Mouse (Mus musculus) heart, postnatal 0 days (tissue): Measurements from ENCODE around the gene Ntpcr. TPM values are rescaled to one million over a fixed set of nuclear protein-coding genes. Genes with fewer than 3 reads are reported as not detected.

Experiments used
- ATAC-seq: fragments of 200-750 bp; cut with Nextera tagmentation; 2 replicates; pipeline ENCODE4 v1.8.0; 2017; ENCODE audit warnings: low read depth, moderate number of reproducible peaks, moderate library complexity; ENCODE audit not compliant: insufficient read depth
- DNase-seq: peaks from one replicate; pipeline ENCODE4 v3.0.0-alpha.2; 2016; ENCODE audit warnings: low spot score
- H3K27ac ChIP-seq: fragments of 300-500 bp; sonication (generic); 2 replicates; pipeline ENCODE4 v1.5.1; 2014; ENCODE audit warnings: low read depth, mild to moderate bottlenecking
- H3K27me3 ChIP-seq: fragments of 300-500 bp; sonication (generic); 2 replicates; pipeline ENCODE4 v1.6.1; 2014; ENCODE audit warnings: low read length, mixed read lengths; ENCODE audit not compliant: control insufficient read depth, insufficient read depth
- H3K36me3 ChIP-seq: fragments of 300-500 bp; sonication (generic); replicated peaks from 2 replicates; pipeline ENCODE4 v1.6.1; 2014; ENCODE audit warnings: low read length, mixed read lengths; ENCODE audit not compliant: control insufficient read depth, insufficient read depth
- H3K4me1 ChIP-seq: fragments of 300-500 bp; sonication (generic); 2 replicates; pipeline ENCODE4 v1.6.1; 2014; ENCODE audit warnings: antibody characterized with exemption; ENCODE audit not compliant: control insufficient read depth, insufficient read depth
- H3K4me2 ChIP-seq: fragments of 300-500 bp; sonication (generic); 2 replicates; pipeline ENCODE4 v1.6.1; 2014; ENCODE audit warnings: low read depth, mild to moderate bottlenecking, low read length, moderate library complexity
- H3K4me3 ChIP-seq: fragments of 300-500 bp; sonication (generic); 2 replicates; pipeline ENCODE4 v1.5.1; 2014; ENCODE audit warnings: low read depth, low read length
- H3K9ac ChIP-seq: fragments of 300-500 bp; sonication (generic); replicated peaks from 2 replicates; pipeline ENCODE4 v1.6.1; 2014; ENCODE audit warnings: low read depth, low read length, mixed read lengths
- H3K9me3 ChIP-seq: fragments of 300-500 bp; sonication (generic); replicated peaks from 2 replicates; pipeline ENCODE4 v1.6.1; 2016; ENCODE audit warnings: low read length; ENCODE audit not compliant: control insufficient read depth
- CTCF ChIP-seq: IDR thresholded peaks from 2 replicates; pipeline ENCODE4 v1.5.1; 2016; ENCODE audit warnings: antibody characterized with exemption, control low read depth, low read depth
- EP300 ChIP-seq: IDR thresholded peaks from 2 replicates; pipeline ENCODE4 v1.6.1; 2016; ENCODE audit warnings: antibody characterized with exemption, low read depth
- WGBS: fragments of 180-500 bp; shearing (Covaris S2); extraction: QIAGEN DNeasy Blood & Tissue Kit; methylation state at CpG from one replicate; pipeline ENCODE4 v1.1.7; 2014; 5-methylcytosine and 5-hydroxymethylcytosine counted together
- polyA plus RNA-seq: library from polyadenylated mRNA; unstranded; fragments of >200 nt; fragmentation: Nextera tagmentation; extraction: Ambion mirVana; gene quantifications from 2 replicates; pipeline ENCODE4 v1.2.1, GENCODE M21; 2015
- total RNA-seq: library from RNA; depleted of rRNA; stranded (reverse); fragments of >200 nt; gene quantifications from 2 replicates; pipeline ENCODE4 v1.2.3, GENCODE M21; 2014; ENCODE audit warnings: low replicate concordance

Gene Ntpcr
- total and polyA plus RNA-seq, 2 experiments from 2014 or later: 34.7 to 35.1 TPM

DNA sequence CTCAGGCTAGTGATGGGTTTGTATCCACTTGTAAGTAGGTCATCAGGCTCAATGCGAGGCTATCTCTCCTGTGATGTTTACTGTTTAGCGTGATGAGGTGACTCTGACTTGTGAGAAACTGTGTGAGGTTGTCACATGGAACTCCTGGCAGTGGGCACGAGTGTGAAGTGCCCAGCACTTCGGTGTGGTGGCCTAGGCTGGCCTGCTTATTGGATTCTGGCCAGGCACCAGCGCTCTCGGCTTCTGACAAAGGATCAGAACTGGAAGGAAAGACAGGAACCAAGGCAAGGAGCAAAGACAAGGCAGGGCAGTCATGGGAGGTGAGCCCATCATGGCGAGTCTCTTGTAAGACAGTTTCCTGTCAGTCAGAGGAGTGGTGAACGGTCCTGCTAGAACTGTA, 26.1 kb downstream of the Ntpcr start:
- H3K9me3 ChIP-seq: no peaks in the 10 kb centered on the region
- DNase-seq: peak; percentile 25
- no peaks in the 10 kb centered on the region for H3K27me3 ChIP-seq
- H3K4me2 ChIP-seq: no peak overlapping the region
- WGBS: 29% methylated on average over 8 of the region's 8 CpGs
- H3K4me1 ChIP-seq: peaks cover 16% of the 10 kb centered on the region; the same call in 1 of the 2 replicates
- 0 out of 2 replicates have a peak overlapping the region, but pooled peaks have one; percentile 32 for H3K27ac ChIP-seq
- H3K36me3 ChIP-seq: no peaks in the 10 kb centered on the region
- 0 out of 2 replicates have a peak, but pooled peaks have one; percentile 42 for ATAC-seq
- H3K9ac ChIP-seq: no peak overlapping the region
- TF ChIP-seq CTCF (no peak), EP300 (no peak)
- H3K4me3 ChIP-seq: no peak overlapping the region

DNA sequence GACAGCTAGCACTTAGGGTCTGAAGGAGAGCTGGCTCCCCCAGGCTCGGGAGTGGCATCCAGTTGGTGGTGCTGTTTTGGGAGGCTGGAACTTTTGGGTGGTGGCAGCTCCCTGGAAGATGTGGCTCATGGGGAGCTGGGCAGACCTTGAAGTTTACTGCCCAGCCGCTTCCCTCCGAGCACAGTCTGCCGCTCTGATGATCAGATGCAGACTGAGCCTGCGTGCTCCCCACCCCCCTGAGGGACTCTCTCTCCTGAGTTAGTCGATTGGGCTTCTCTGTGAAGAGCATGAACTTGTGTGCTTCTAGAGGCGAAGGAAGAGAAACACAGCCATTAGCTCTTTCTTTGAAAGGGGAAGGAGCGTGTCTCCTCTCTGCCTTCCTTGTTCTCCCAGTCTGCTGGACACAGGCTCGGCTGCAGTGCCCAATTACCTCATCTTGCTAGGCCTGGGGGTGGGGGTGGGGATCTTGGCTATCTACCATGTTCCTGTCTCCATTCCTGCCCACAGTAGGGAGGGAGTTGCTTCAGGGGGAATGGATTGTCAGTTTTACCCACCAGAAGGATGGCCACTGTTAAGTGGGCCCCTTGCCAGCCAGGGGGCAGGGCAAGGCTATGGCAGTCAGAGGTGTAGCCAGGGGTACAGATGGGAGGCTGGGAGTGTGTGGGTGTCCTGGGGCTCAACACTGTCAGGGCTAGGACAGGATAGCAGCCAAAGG, 26.8 kb downstream of the Ntpcr start:
- H3K4me1 ChIP-seq: peaks cover 16% of the 10 kb centered on the region; the same call in 1 of the 2 replicates
- H3K4me3 ChIP-seq: no peak overlapping the region
- no peak for TF ChIP-seq CTCF
- DNase-seq (peak; percentile 26), ATAC-seq (peak; percentile 47; the same call in 1 of the 2 replicates)
- no peak overlapping the region for H3K4me2 ChIP-seq
- peak overlapping the region; percentile 32; the same call in 1 of the 2 replicates for H3K27ac ChIP-seq
- no peaks in the 10 kb centered on the region for H3K36me3 ChIP-seq
- 29% methylated on average over 9 of the region's 9 CpGs for WGBS
- no peak overlapping the region for H3K9ac ChIP-seq
- no peaks in the 10 kb centered on the region for H3K27me3 ChIP-seq
- H3K9me3 ChIP-seq: no peaks in the 10 kb centered on the region

DNA sequence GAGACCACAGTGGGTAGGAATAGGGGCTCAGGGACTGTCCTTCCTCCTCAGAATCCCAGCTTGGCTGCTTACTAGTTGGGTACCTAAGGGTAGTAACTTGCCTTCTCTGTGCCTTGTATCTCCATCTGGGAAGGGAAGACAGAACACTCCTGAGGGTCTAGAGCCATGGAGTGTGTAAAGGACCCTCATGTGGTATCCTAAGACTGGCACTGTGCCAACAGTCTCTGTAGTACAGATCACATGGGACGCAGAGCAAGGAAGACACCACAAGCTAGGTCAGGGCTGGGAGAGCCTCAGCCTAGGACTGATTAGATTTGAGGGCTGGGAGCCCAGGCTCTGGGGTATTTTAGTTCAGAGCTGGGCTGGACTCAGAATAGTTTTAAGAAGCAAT, 27.3 kb downstream of the Ntpcr start:
- Histone ChIP-seq H3K36me3 (no peaks in the 10 kb centered on the region), H3K4me1 (peaks cover 16% of the 10 kb centered on the region; the same call in 1 of the 2 replicates), H3K27ac (no peak overlapping the region), H3K9ac (no peak overlapping the region), H3K9me3 (no peaks in the 10 kb centered on the region), H3K4me2 (no peak overlapping the region), H3K27me3 (no peaks in the 10 kb centered on the region), H3K4me3 (no peak overlapping the region)
- 15% methylated on average over 1 of the region's 1 CpGs for WGBS
- ATAC-seq (no peak; the same call in 1 of the 2 replicates), DNase-seq (no peak)
- no peak for TF ChIP-seq CTCF
- TF ChIP-seq EP300: no peak

GRCm38 (mm10) chr8:125759022-125759421, 29.3 kb downstream of the Ntpcr start:
- H3K4me3 ChIP-seq: no peak overlapping the region
- H3K27me3 ChIP-seq: no peaks in the 10 kb centered on the region
- H3K27ac ChIP-seq: no peak overlapping the region
- peak; percentile 41 for TF ChIP-seq CTCF
- no peak for TF ChIP-seq EP300
- WGBS: 42% methylated on average over 10 of the region's 10 CpGs
- no peaks in the 10 kb centered on the region for H3K36me3 ChIP-seq
- H3K4me1 ChIP-seq: peaks cover 16% of the 10 kb centered on the region; the same call in 1 of the 2 replicates
- H3K9me3 ChIP-seq: no peaks in the 10 kb centered on the region
- H3K4me2 ChIP-seq: no peak overlapping the region
- no peak for ATAC-seq
- no peak overlapping the region for H3K9ac ChIP-seq
- no peak for DNase-seq

- Histone ChIP-seq H3K27ac (no peak overlapping the region), H3K9me3 (no peaks in the 10 kb centered on the region), H3K27me3 (no peaks in the 10 kb centered on the region), H3K36me3 (no peaks in the 10 kb centered on the region), H3K4me2 (no peak overlapping the region), H3K9ac (no peak overlapping the region), H3K4me3 (no peak overlapping the region), H3K4me1 (no peaks in the 10 kb centered on the region)
- ATAC-seq: no peak
- 90% methylated on average over 16 of the region's 16 CpGs for WGBS
- no peak for TF ChIP-seq CTCF
- TF ChIP-seq EP300: no peak
- no peak for DNase-seq
Observed at GRCm38 (mm10) chr8:125763066-125763786, 33.5 kb downstream of the Ntpcr start.
